Mouse (Mus musculus) olfactory bulb, adult 2 months (tissue): ENCODE measurements around the gene Slc25a36. TPM values are rescaled to one million over a fixed set of nuclear protein-coding genes. Genes with fewer than 3 reads are reported as not detected.

ENCODE experiments used
- H3K27ac ChIP-seq: fragments of 200-500 bp; 2 replicates; pipeline ENCODE4 v1.5.1; 2012; ENCODE audit warnings: low read depth, low read length; ENCODE audit not compliant: insufficient read depth
- H3K4me1 ChIP-seq: fragments of 200-500 bp; 2 replicates; pipeline ENCODE4 v1.6.1; 2012; ENCODE audit warnings: low read length; ENCODE audit not compliant: control insufficient read depth, insufficient read depth
- H3K4me3 ChIP-seq: fragments of 200-500 bp; 2 replicates; pipeline ENCODE4 v1.5.1; 2012; ENCODE audit warnings: mild to moderate bottlenecking, low read depth, low read length, moderate library complexity; ENCODE audit not compliant: insufficient read depth
- CTCF ChIP-seq: fragments of 200-500 bp; IDR thresholded peaks from 2 replicates; pipeline ENCODE4 v1.5.1; 2012; ENCODE audit warnings: low read depth, mild to moderate bottlenecking, low read length, moderate library complexity; ENCODE audit not compliant: insufficient read depth
- POLR2A ChIP-seq: fragments of 200-500 bp; IDR thresholded peaks from 2 replicates; pipeline ENCODE4 v1.6.1; 2012; ENCODE audit warnings: mild to moderate bottlenecking, low read depth, low read length, moderate library complexity; ENCODE audit not compliant: insufficient read depth
- WGBS: fragments of 180-500 bp; shearing (Covaris S2); methylation state at CpG from one replicate; pipeline ENCODE4 v1.1.7; 2018; 5-methylcytosine and 5-hydroxymethylcytosine counted together
- polyA plus RNA-seq: library from polyadenylated mRNA; stranded (reverse); fragments of >200 nt; gene quantifications from 2 replicates; pipeline ENCODE4 v1.2.4, GENCODE M21; 2012; ENCODE audit warnings: low replicate concordance; ENCODE audit not compliant: missing spikeins, insufficient read depth, insufficient read length

Gene Slc25a36
- not detected in 2 replicates for polyA plus RNA-seq

DNA sequence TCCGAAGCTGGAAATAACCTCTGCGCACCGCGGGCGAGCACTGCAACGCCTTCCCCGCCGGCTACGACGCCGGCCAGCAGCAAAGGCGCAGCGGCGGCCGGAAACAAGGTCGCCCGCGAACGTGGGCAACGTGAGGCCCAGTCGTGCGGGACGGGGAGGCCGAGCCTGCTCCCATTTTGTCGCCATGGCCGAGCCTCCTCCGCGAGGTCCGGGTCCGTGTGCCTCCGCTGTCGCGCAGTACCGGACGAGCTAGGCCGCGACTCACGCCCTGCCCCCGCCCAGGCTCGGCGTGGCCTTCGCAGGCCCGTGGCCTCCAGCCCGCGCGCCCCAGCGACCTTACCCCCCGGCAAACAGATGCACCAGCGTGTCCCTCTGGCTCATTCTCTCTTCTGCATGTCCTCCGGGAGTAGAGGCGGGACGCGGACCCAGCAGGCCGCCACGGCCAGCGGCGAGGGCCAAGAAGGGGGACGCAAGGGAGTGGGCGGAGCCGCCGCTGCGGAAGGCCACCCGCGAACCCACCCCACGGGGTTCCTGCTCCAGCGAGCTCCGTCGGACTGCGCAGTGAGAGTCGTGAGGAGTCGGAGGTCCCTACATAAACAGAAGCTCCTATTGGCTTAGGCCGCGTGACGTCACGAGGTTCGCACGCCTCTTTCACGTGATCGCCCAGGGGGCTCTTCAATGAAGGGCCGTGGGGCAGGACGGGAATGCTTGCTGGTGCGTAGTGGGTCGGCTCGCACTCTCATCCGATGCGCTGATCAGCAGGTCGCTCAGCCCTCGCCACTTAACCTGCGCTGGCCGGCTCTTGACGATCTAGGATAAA lies at the start of gene Slc25a36:
Gene Slc25a36 (minus strand): TSS at position 587 of the 820 bp plus-strand sequence.
- Histone ChIP-seq H3K4me1 (peaks cover 4% of the 10 kb centered on the region; the same call in 1 of the 2 replicates), H3K4me3 (peak within 1 kb of the TSS; percentile 89), H3K27ac (peak within 1 kb of the TSS; percentile 74)
- under 1% methylated on average over 91 of the region's 91 CpGs for WGBS
- peak; percentile 52 for TF ChIP-seq POLR2A
- no peak for TF ChIP-seq CTCF

DNA sequence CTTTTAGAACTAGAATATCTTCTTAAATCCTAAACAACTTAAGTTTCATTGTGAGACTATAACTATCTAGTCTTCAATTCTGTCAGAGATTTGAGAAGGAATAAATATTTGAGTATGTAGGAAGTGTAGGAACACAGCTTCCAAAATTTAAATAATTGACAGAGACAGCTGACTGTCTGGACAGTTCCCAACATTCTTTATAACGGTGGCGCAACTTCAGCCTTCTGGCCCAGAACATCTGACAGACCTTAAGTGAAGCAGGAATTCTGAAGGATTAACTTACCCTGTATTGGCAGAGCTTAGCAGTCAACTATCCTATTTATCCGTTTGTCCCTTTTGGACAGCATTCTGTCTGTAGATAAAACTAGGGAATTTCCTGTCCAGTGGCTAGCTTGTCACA lies 47.5 kb upstream of the Slc25a36 start:
- H3K27ac ChIP-seq = no peak overlapping the region
- no peaks in the 10 kb centered on the region for H3K4me1 ChIP-seq
- TF ChIP-seq POLR2A (no peak), CTCF (no peak)
- no peak overlapping the region for H3K4me3 ChIP-seq
- 82% methylated on average over 3 of the region's 3 CpGs for WGBS

DNA sequence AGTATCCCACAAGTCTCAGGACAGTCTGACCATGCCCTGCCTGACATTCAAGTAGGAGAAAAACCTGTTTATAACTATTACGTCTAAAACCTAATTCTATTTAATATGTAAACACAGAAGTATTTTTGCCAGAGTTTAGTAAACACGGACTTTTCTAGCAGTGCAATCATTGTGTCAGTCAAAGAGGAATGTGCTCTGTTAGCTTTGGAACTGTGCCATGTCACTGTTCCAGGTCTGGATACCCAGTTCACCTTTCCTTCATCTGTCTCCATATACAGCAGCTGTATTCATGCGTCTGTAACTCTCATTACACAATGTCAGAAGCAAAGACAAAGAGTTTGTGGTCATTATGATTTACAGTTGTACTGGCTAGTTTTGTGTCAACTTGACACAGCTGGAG lies 45.0 kb upstream of the Slc25a36 start:
- 70% methylated on average over 3 of the region's 3 CpGs for WGBS
- no peak for TF ChIP-seq POLR2A
- no peak for TF ChIP-seq CTCF
- Histone ChIP-seq H3K4me1 (no peaks in the 10 kb centered on the region), H3K27ac (no peak overlapping the region), H3K4me3 (no peak overlapping the region)

- WGBS = 93% methylated on average over 4 of the region's 4 CpGs
- H3K4me1 ChIP-seq = no peaks in the 10 kb centered on the region
- TF ChIP-seq CTCF (no peak), POLR2A (no peak)
- no peak overlapping the region for H3K4me3 ChIP-seq
- H3K27ac ChIP-seq = no peak overlapping the region
Measured at GRCm38 (mm10) chr9:97154956-97155355, 44.0 kb upstream of the Slc25a36 start.

DNA sequence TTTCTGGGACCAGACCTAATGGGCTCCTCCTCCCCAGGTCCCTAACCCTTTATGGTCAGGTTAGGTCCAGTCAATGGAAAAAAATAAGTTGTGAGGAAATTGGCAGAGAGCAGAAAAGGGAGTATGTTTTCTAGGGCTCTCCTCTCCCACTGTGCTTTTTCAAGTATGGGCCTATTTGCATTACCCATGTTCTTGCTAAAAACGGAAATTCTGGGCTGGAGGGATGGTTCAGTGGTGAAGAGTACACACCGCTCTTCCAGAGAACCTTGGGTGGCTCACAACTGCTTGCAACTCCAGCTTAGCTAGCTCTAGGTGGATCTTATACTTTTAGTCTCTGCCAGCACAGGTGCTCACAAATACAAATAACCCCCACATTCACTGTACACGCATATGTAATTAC lies 42.0 kb upstream of the Slc25a36 start:
- TF ChIP-seq CTCF = no peak
- no peak for TF ChIP-seq POLR2A
- Histone ChIP-seq H3K27ac (no peak overlapping the region), H3K4me3 (no peak overlapping the region), H3K4me1 (no peaks in the 10 kb centered on the region)
- WGBS = 80% methylated on average over 3 of the region's 3 CpGs

GRCm38 (mm10) chr9:97147270-97147669 lies 36.3 kb upstream of the Slc25a36 start:
- 83% methylated on average over 2 of the region's 2 CpGs for WGBS
- TF ChIP-seq POLR2A (no peak), CTCF (no peak)
- Histone ChIP-seq H3K4me1 (no peaks in the 10 kb centered on the region), H3K4me3 (no peak overlapping the region), H3K27ac (no peak overlapping the region)

DNA sequence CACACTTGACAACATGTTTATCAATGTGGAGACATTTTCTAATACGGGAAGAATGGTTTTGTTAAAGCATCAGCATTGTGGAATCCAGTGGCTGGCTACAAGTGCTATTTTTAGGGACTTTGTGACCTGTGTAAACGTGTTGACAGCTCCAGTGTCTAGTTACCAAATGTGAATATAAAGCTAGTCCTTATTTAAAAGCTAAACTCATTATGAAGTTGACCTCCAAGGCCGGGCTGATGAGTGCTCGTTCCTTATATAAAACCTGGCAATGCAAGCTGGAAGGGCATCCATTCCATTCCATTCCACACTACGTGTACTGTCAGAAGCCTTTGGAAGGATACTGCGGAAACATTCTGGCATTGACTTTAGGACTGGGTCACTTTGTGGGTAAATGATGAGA lies 34.4 kb upstream of the Slc25a36 start:
- H3K27ac ChIP-seq = no peak overlapping the region
- no peak overlapping the region for H3K4me3 ChIP-seq
- 86% methylated on average over 6 of the region's 6 CpGs for WGBS
- TF ChIP-seq CTCF = no peak
- no peak for TF ChIP-seq POLR2A
- no peaks in the 10 kb centered on the region for H3K4me1 ChIP-seq

- no peaks in the 10 kb centered on the region for H3K4me1 ChIP-seq
- no peak overlapping the region for H3K27ac ChIP-seq
- 89% methylated on average over 5 of the region's 5 CpGs for WGBS
- no peak overlapping the region for H3K4me3 ChIP-seq
- no peak for TF ChIP-seq CTCF
- no peak for TF ChIP-seq POLR2A
Measured at GRCm38 (mm10) chr9:97143416-97143815, 32.5 kb upstream of the Slc25a36 start.

DNA sequence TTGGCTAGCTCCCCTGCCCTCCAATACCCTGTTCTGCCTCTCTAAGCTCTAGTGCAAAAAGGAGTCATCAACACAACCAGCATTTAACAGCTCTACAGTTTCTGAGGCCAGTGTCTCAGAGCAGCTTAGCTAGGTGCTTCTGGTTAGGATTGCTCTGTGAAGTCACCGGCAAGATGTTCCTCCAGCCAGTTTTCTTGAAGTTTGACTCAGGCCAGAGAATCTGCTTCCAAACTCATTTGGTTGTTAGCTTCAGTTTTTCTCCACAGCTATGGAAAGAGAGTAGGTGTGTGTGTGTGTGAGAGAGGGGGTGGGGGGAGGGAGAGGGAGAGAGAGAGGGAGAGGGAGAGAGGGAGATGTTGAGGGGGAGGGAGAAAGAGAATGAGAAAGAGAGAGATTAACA lies 31.6 kb upstream of the Slc25a36 start:
- H3K27ac ChIP-seq = no peak overlapping the region
- WGBS = 74% methylated on average over 1 of the region's 1 CpGs
- TF ChIP-seq CTCF = no peak
- TF ChIP-seq POLR2A = no peak
- H3K4me3 ChIP-seq = no peak overlapping the region
- no peaks in the 10 kb centered on the region for H3K4me1 ChIP-seq
